Mouse (Mus musculus) monocyte, adult 2 months (primary cell): ENCODE measurements around the gene Rbm47.
"Not testable (repeated sequence)": the region's sequence is repeated elsewhere in the genome, so short reads cannot be mapped to it uniquely, and the experiment has no call there.

Experiments used
- DNase-seq, 2 experiments: peaks; one replicate each; pipeline ENCODE4 v3.0.0; 2022; ENCODE audit warnings: low spot score in 2 of 2, low read depth in 1 of 2

The Rbm47 gene

GRCm38 (mm10) chr5:66173018-66173417 is at the start of gene Rbm47:
Gene Rbm47 (minus strand): TSS chr5:66173118.
- no peak for DNase-seq

DNA sequence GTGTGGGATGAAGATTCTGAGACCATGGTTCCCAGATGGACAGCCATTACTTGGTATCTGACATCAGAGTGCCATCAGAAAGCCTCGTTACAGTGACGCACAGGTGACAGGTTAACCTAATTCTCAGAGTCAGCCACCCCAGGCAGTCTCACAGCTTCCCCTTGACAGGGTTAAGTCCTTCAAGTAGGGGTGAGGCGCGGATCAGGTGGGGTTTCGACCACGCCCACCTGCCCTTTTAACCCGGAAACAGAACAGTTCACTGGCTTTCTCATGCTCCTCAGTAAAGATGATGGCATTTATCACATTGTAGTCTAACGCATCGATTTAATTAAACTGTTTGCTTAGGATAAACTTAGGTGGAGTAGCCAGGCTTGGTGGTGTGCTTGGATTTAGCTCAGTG is 47.7 kb upstream of the Rbm47 start:
- no peak for DNase-seq

DNA sequence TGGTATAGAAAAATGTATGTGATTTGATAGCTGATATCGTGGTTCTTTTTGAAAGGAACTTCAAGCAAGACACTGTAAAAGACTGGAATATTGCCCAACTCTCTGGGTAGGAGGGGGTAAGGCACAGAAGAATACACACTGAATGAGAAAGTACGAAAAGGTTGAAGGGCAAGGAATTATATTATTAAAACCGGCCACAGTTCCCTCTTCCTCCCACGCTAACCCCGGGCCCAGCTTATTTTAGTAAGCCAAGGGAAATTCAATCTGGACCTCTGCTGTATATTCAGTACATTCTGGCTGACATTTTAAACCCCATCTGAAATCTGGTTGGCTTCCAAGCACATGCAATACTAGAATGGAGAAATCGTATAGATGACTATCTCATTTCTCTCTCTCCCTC is 46.8 kb upstream of the Rbm47 start:
- no peak for DNase-seq

DNA sequence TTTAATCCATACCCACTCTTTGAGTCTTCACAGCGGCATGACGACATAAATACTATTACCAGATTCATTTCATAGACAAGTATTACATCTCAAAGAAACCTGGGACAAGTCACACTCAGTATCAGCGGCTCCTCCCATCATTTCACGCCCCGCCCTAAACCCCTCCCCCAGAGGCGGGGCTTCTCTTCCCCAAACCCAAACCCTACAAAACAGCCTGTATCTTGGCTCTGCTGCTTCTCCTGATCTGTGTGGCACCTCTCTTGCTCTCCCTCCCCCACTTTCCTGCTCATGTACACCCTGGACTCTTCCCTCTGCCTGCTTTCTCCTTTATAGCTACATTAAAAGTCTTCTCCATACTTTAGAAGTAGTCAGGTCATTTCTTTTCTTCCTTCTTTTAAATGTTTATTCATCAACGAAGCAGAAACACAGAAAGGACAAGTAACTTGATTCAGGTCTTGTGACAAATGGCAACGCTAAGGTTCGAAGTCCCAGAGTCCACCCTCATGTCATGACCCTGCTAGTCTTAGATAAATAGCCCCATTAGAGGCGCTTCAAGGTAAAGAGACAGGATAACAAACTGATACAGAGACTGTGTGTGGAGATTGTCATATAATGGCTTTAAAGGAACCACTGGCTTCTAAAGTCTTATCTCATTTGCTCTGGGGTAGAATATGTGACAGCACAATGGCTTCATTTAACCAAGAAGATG is 42.8 kb upstream of the Rbm47 start:
- no peak for DNase-seq

- DNase-seq = no peak
Measured at GRCm38 (mm10) chr5:66214395-66214935, 41.5 kb upstream of the Rbm47 start.

GRCm38 (mm10) chr5:66209532-66210176 is 36.7 kb upstream of the Rbm47 start:
- no peak for DNase-seq

DNA sequence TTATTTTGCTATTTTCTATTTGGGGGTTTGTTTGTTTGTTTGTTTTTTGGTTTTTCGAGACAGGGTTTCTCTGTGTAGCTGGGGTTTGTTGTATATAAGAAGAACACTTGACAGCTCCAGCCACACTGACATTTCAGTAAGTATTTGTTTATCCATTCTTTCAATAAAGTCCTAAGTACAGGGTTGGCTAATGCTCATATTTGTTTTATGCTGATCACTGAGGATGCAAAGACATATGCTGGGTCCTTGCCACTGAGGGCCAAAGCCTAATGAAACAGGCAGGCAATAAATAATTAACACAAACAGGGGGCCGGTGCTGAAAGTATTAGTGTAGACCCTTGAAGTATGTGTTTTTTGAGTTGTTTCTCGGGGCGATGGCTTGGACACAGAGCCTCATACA is 32.0 kb upstream of the Rbm47 start:
- DNase-seq = no peak

- no peak for DNase-seq
Measured at GRCm38 (mm10) chr5:66203424-66203823, 30.5 kb upstream of the Rbm47 start.

- peak; percentile 66 to 69 for DNase-seq
Measured at GRCm38 (mm10) chr5:66200044-66200443, 27.1 kb upstream of the Rbm47 start.

GRCm38 (mm10) chr5:66195323-66195722 is 22.4 kb upstream of the Rbm47 start:
- no peak for DNase-seq

DNA sequence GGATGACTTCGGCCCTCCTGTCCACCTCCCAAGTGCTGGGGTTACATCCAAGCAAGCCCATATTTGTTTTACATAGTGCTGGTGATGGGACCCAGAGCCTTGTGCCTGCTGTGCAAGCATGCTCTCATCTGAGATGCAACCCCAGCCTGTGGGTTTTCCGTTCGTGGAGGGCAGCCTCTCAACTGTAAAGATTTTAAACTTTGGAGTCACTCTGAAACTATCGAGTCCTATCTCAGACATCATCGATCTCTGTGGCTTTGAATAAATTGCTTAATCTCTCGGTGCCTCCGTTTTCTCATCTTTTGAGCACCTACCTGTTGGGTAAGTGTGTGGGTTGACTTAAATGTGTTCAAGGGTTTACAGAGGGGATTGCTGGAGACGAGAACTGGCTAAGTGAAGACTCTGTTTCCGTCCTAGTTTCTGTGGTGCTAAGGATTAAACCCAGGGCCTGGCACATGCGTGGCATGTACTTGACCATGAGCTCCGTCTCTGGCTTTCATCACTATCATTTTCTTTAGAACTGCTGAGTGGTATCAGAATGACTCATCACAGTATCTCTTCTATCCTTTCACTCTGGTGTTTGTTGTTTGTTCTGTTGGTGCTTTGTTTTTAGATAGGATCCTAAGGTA is 20.4 kb upstream of the Rbm47 start:
- DNase-seq = no peak

DNA sequence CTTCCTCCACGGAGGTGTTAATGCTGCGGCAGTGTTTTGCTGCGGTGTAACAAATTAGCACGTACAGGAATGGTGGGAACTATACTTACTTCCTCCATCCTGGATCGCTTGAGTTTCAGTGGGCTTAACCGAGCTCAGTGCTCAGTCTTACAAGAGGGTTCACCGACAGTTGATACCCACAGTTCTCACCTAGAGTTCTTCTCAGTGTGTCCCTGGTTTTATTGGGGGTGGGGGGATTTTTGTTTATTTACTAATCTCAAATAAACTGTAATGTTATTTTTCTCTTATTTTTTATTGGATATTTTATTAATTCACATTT is 18.2 kb upstream of the Rbm47 start:
- no peak for DNase-seq

DNA sequence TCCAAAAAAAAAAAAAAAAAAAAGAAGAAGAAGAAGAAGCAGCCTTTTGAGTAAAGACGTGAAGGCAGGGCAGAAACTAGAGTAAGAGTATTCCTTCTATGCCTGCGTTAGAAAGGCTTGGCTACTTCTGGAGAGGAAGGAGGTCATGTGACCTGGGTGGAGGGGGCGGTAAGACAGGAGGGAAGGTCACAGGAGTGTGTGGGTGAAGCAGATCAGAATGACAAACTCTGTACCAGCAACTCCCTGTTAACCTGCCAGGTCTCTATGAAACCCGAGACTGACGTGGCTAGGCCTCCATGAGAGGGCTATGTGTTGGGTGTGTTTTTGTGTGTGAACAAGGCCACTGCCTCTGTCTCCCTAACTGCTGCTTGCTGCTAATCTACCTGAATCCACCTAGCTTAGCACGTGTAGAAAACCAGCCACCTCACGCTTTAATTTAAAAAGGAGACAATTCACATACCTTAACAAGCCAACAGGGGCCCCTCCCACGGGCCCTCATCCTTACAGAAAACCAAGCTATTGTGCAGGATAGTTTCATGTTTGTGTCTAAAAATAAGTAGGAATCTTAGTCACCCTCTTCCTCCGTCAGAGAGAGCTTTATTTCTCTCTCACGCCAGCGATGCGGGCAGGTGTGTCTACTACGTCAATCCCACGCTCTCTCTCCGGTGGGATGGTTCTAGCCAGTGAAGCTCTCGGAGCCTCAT is 17.7 kb upstream of the Rbm47 start:
- no peak for DNase-seq

DNA sequence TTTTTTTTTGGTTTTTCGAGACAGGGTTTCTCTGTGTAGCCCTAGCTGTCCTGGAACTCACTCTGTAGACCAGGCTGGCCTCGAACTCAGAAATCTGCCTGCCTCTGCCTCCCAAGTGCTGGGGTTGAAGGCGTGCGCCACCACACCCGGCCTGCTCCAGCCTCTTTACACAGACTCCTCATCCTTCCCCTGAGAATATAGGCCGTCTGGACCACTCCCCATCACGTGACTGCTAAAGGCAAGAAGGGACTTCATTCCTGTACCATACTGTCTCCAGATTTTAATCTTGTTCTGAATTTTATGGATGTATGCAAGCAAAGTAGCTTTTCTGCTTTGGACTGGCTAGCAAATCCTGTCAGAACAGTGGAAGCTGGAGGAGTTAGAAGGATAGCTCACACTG is 15.7 kb upstream of the Rbm47 start:
- not testable (repeated sequence) for DNase-seq

- DNase-seq = no peak
Measured at GRCm38 (mm10) chr5:66182156-66182555, 9.2 kb upstream of the Rbm47 start.

- DNase-seq = no peak
Measured at GRCm38 (mm10) chr5:66174160-66174837, 1.4 kb upstream of the Rbm47 start.

DNA sequence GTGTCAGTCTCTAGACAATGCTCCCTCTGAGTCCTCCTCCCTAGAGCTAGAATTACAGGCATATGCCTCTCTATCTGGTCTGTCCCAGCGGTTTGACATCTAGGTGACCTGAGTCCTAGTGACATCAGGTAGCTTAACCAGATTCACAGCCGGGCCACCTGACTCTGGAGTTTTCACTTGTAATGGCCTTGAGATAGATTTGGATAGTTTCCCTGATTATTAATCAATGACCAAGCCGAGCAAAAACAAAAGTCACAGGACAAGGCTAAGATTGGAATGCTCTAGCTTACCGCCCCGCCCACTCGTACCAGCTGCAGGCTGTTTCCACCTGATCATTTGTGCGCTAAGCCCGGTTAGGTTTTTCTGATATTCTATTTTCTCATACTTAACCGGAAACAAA is 2.3 kb downstream of the Rbm47 start:
- DNase-seq = no peak

DNA sequence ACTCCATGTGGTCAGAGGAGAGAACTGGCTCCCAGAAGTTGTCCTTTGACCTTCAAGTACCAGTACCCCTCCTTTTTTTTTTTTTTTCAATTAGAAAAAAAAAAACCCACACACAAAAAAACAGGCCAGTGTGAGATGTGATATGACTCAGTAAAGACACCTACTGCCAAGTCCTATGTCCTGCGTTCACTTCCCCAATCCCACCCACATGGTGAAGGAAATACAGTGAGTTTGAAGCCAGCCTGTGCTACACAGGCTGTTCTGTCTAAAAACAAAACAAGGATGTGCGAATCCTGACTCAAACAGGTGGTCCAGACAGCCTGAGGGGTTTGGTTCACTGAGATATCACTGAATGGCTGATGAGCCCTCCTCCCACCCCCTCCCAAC is 3.8 kb downstream of the Rbm47 start:
- no peak for DNase-seq

DNA sequence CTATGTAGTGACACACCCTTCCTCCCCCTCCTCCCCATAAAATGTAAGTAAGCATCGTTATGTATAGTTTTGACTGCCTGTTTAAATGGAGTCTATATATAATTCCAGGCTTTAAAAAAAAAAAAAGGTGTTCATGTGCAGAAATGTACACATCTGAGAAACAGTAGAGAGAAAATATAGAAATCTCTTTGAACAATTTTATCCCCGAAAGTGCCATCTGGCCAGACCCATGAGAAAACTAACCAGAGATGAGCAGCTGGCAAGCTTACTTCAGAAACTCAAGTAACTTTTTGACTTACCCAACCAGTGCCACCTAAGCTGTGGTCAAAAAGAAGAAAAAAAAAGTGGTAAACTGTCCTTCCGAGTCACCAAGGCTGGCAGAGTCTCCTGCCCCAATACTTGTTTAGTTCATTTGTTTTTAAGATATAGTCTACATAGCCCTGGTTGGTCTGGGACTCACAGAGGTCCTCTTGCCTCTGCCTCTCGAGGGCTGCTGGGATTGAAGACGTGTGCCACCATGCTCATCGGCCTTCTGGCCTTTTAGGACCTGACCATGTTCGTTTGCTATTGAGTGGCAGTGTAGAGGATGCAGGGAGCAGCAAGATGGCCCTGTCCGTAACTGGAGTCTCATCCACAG is 4.3 kb downstream of the Rbm47 start:
- DNase-seq = no peak

DNA sequence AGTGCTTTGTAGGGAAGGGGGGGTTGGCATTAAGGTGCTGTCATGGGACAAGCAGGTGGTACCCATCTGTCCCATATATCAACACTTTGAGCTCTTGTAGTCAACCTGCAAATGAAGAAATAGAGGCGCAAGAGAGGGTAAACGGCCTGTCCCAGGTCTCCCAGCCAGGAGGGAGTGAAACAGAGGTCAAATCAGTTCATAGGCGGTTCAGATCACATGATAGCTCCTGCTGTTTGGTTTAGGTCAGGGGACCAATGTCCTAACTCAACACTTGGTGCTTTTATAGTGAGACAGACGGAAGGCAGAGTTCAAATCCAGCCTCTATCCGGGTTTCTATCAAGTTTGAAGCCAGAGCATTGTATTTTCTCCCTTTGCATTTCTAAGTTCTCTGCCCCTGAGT is 6.0 kb downstream of the Rbm47 start:
- no peak for DNase-seq

DNA sequence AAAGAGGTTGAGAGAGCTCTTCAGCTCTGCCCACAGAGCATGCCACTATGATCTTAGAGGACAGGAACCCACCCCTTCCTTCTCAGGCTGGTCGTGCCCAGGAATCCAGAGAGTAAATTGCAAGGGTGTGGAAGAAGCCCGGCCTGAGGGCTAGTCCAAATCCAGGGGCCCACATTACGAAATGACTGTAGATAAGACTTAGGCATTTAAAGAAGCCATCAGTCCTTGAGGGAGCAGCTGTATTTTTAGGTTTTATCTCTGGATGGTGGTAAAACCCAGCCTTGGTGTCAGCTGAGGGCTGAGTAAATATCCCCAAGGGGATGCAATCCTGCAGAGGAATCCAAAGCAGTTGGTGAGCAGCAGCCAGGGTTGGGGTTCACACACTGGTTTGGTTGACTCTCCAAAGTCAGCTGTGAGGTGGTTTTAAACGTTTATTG is 6.7 kb downstream of the Rbm47 start:
- DNase-seq = no peak
